Mouse (Mus musculus) forebrain, embryonic 10.5 days (tissue): Measurements from ENCODE around the gene Borcs5. TPM values are rescaled to one million over a fixed set of nuclear protein-coding genes. Genes with fewer than 3 reads are reported as not detected.

Source experiments
- DNase-seq: peaks from one replicate; pipeline ENCODE4 v3.0.0-alpha.2; 2017; ENCODE audit warnings: low spot score; ENCODE audit errors: extremely low spot score
- H3K27ac ChIP-seq: fragments of 300-500 bp; sonication (generic); 2 replicates; pipeline ENCODE4 v1.5.1; 2016; ENCODE audit warnings: mild to moderate bottlenecking
- H3K27me3 ChIP-seq: fragments of 300-500 bp; sonication (generic); 2 replicates; pipeline ENCODE4 v1.6.1; 2016; ENCODE audit warnings: mild to moderate bottlenecking; ENCODE audit not compliant: poor library complexity, severe bottlenecking
- H3K36me3 ChIP-seq: fragments of 300-500 bp; sonication (generic); replicated peaks from 2 replicates; pipeline ENCODE4 v1.6.1; 2016; ENCODE audit warnings: mild to moderate bottlenecking, moderate library complexity
- H3K4me1 ChIP-seq: fragments of 300-500 bp; sonication (generic); 2 replicates; pipeline ENCODE4 v1.6.1; 2016
- H3K4me3 ChIP-seq: fragments of 300-500 bp; sonication (generic); 2 replicates; pipeline ENCODE4 v1.5.1; 2016; ENCODE audit warnings: mild to moderate bottlenecking, moderate library complexity
- H3K9me3 ChIP-seq: fragments of 300-500 bp; sonication (generic); 2 replicates; pipeline ENCODE4 v1.6.1; 2016; ENCODE audit warnings: mild to moderate bottlenecking, moderate library complexity
- WGBS: fragments of 180-500 bp; shearing (Covaris S2); methylation state at CpG from one replicate; pipeline ENCODE4 v1.1.7; 2016; 5-methylcytosine and 5-hydroxymethylcytosine counted together
- polyA plus RNA-seq: library from polyadenylated mRNA; unstranded; fragments of >200 nt; fragmentation: Nextera tagmentation; extraction: Ambion mirVana; gene quantifications from 2 replicates; pipeline ENCODE4 v1.2.1, GENCODE M21; 2016

The Borcs5 gene
- polyA plus RNA-seq: 18.4 and 20.1 TPM in 2 replicates

GRCm38 (mm10) chr6:134639210-134639609 is at the start of gene Borcs5:
Gene Borcs5 (plus strand): TSS chr6:134639510.
- Histone ChIP-seq H3K36me3 (no peaks in the 10 kb centered on the region), H3K4me3 (peak within 1 kb of the TSS; percentile 92; the same call in 1 of the 2 replicates), H3K4me1 (peaks cover 8% of the 10 kb centered on the region), H3K27me3 (no peaks in the 10 kb centered on the region), H3K9me3 (no peaks in the 10 kb centered on the region), H3K27ac (no peak within 1 kb of the TSS)
- WGBS: 86% methylated on average over 3 of the region's 3 CpGs
- DNase-seq: no peak

GRCm38 (mm10) chr6:134591614-134592013 is 47.7 kb upstream of the Borcs5 start:
- 86% methylated on average over 2 of the region's 2 CpGs for WGBS
- no peak overlapping the region for H3K27ac ChIP-seq
- no peaks in the 10 kb centered on the region for H3K9me3 ChIP-seq
- no peaks in the 10 kb centered on the region for H3K4me1 ChIP-seq
- no peaks in the 10 kb centered on the region for H3K27me3 ChIP-seq
- H3K4me3 ChIP-seq: no peak overlapping the region
- no peak for DNase-seq
- H3K36me3 ChIP-seq: no peaks in the 10 kb centered on the region

- no peak overlapping the region for H3K4me3 ChIP-seq
- no peaks in the 10 kb centered on the region for H3K9me3 ChIP-seq
- no peak for DNase-seq
- H3K36me3 ChIP-seq: no peaks in the 10 kb centered on the region
- H3K27ac ChIP-seq: no peak overlapping the region
- WGBS: 83% methylated on average over 20 of the region's 21 CpGs
- no peaks in the 10 kb centered on the region for H3K27me3 ChIP-seq
- no peaks in the 10 kb centered on the region for H3K4me1 ChIP-seq
Observed at GRCm38 (mm10) chr6:134594569-134595442, 44.5 kb upstream of the Borcs5 start.

GRCm38 (mm10) chr6:134597651-134598229 is 41.6 kb upstream of the Borcs5 start:
- Histone ChIP-seq H3K27ac (no peak overlapping the region), H3K4me1 (peaks cover 11% of the 10 kb centered on the region), H3K4me3 (no peak overlapping the region), H3K27me3 (no peaks in the 10 kb centered on the region), H3K9me3 (no peaks in the 10 kb centered on the region), H3K36me3 (no peaks in the 10 kb centered on the region)
- no peak for DNase-seq
- 92% methylated on average over 6 of the region's 6 CpGs for WGBS

- H3K27ac ChIP-seq: no peak overlapping the region
- no peak overlapping the region for H3K4me3 ChIP-seq
- peaks cover 15% of the 10 kb centered on the region for H3K4me1 ChIP-seq
- H3K9me3 ChIP-seq: no peaks in the 10 kb centered on the region
- no peaks in the 10 kb centered on the region for H3K36me3 ChIP-seq
- DNase-seq: no peak
- 93% methylated on average over 1 of the region's 1 CpGs for WGBS
- H3K27me3 ChIP-seq: no peaks in the 10 kb centered on the region
Observed at GRCm38 (mm10) chr6:134599239-134599638, 40.1 kb upstream of the Borcs5 start.

- peaks cover 16% of the 10 kb centered on the region for H3K4me1 ChIP-seq
- WGBS: 67% methylated on average over 7 of the region's 7 CpGs
- H3K36me3 ChIP-seq: no peaks in the 10 kb centered on the region
- no peak overlapping the region for H3K27ac ChIP-seq
- H3K27me3 ChIP-seq: no peaks in the 10 kb centered on the region
- no peak overlapping the region for H3K4me3 ChIP-seq
- no peaks in the 10 kb centered on the region for H3K9me3 ChIP-seq
- no peak for DNase-seq
Observed at GRCm38 (mm10) chr6:134601130-134601529, 38.2 kb upstream of the Borcs5 start.

GRCm38 (mm10) chr6:134601766-134602165 is 37.5 kb upstream of the Borcs5 start:
- WGBS: 47% methylated on average over 3 of the region's 3 CpGs
- Histone ChIP-seq H3K4me1 (peaks cover 22% of the 10 kb centered on the region), H3K27me3 (no peaks in the 10 kb centered on the region), H3K4me3 (no peak overlapping the region), H3K9me3 (no peaks in the 10 kb centered on the region), H3K27ac (no peak overlapping the region; the same call in 1 of the 2 replicates), H3K36me3 (no peaks in the 10 kb centered on the region)
- DNase-seq: no peak

GRCm38 (mm10) chr6:134602371-134603003 is 36.8 kb upstream of the Borcs5 start:
- Histone ChIP-seq H3K27ac (no peak overlapping the region), H3K4me3 (no peak overlapping the region), H3K9me3 (no peaks in the 10 kb centered on the region), H3K36me3 (no peaks in the 10 kb centered on the region), H3K4me1 (peaks cover 30% of the 10 kb centered on the region), H3K27me3 (no peaks in the 10 kb centered on the region)
- WGBS: 51% methylated on average over 10 of the region's 10 CpGs
- no peak for DNase-seq

- 85% methylated on average over 3 of the region's 3 CpGs for WGBS
- H3K27me3 ChIP-seq: no peaks in the 10 kb centered on the region
- no peaks in the 10 kb centered on the region for H3K36me3 ChIP-seq
Observed at GRCm38 (mm10) chr6:134605196-134605595, 34.1 kb upstream of the Borcs5 start.

GRCm38 (mm10) chr6:134606540-134606939 is 32.8 kb upstream of the Borcs5 start:
- Histone ChIP-seq H3K27me3 (no peaks in the 10 kb centered on the region), H3K9me3 (no peaks in the 10 kb centered on the region), H3K36me3 (no peaks in the 10 kb centered on the region), H3K27ac (no peak overlapping the region), H3K4me1 (peaks cover 30% of the 10 kb centered on the region), H3K4me3 (no peak overlapping the region)
- no peak for DNase-seq
- WGBS: 68% methylated on average over 6 of the region's 6 CpGs

More at GRCm38 (mm10) chr6:134605196-134605595, 34.1 kb upstream of the Borcs5 start:
- DNase-seq: no peak
- Histone ChIP-seq H3K4me1 (peaks cover 30% of the 10 kb centered on the region), H3K27ac (no peak overlapping the region), H3K4me3 (no peak overlapping the region), H3K9me3 (no peaks in the 10 kb centered on the region)

- 68% methylated on average over 9 of the region's 9 CpGs for WGBS
- no peak overlapping the region for H3K27ac ChIP-seq
- no peak overlapping the region for H3K4me3 ChIP-seq
- H3K4me1 ChIP-seq: peaks cover 28% of the 10 kb centered on the region
- no peaks in the 10 kb centered on the region for H3K9me3 ChIP-seq
- no peaks in the 10 kb centered on the region for H3K27me3 ChIP-seq
- no peaks in the 10 kb centered on the region for H3K36me3 ChIP-seq
- DNase-seq: no peak
Observed at GRCm38 (mm10) chr6:134606949-134607746, 32.2 kb upstream of the Borcs5 start.

GRCm38 (mm10) chr6:134610380-134610779 is 28.9 kb upstream of the Borcs5 start:
- no peaks in the 10 kb centered on the region for H3K9me3 ChIP-seq
- no peak overlapping the region for H3K4me3 ChIP-seq
- H3K27me3 ChIP-seq: no peaks in the 10 kb centered on the region
- H3K27ac ChIP-seq: no peak overlapping the region
- no peaks in the 10 kb centered on the region for H3K36me3 ChIP-seq
- H3K4me1 ChIP-seq: peaks cover 25% of the 10 kb centered on the region
- no peak for DNase-seq
- WGBS: 92% methylated on average over 9 of the region's 9 CpGs
